Mouse (Mus musculus) gastrocnemius, postnatal 36 days (tissue): ENCODE results near the gene Cend1. TPM values are rescaled to one million over a fixed set of nuclear protein-coding genes. Genes with fewer than 3 reads are reported as not detected.
"Not testable (repeated sequence)": the region's sequence is repeated elsewhere in the genome, so short reads cannot be mapped to it uniquely, and the experiment has no call there.

Source experiments
- DNase-seq, 2 experiments: peaks; one replicate each; pipeline ENCODE4 v3.0.0; 2022
- intact Hi-C: fragments of 180-260 bp; cut with DNase I; formaldehyde crosslinking; loops from one replicate; pipeline ENCODE4 v1.15.1; 2025
- total RNA-seq, 2 experiments: library from RNA; stranded (reverse); gene quantifications; 2 replicates each; pipeline ENCODE4 v1.2.3; 2021

Gene Cend1
- total RNA-seq, 2 experiments from 2014 or later: 0.20 to 0.39 TPM

DNA sequence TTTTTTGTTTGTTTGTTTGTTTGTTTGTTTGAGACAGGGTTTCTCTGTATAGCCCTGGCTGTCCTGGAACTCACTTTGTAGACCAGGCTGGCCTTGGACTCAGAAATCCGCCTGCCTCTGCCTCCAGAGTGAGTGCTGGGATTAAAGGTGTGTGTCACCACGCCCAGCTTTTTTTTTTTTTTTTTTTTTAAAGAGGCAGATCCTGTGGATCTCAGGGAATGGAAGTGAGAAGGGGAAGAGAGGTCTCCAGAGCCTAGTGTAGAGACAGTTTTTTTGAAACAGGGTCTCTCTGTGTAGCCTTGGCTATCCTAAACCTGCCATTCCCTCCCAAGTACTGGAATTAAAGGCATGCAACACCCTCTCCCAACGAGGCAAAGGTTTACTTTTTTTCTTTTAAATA, 17.1 kb upstream of the Cend1 start:
- intact Hi-C loops, DNase-seq: not testable (repeated sequence)

DNA sequence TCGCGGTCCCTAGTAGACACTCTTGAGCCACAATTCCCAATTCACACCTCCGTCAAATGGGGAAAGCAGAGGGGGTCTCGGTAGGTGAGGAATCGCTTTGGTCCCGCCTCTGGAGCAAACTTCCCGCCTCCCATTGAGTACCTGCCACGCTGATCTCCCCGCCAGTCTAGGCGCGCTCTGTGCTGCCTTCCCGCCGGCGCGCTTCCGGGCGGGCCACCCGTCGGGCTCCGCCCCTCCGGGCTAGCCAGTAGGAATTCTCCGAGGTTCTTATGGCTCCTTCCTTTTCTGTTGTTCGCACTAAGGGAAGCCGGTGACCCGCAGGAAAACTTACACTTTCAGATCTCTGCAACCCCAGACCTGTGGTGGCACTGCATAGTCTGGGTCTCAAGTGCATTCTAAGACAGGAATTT, 14.5 kb upstream of the Cend1 start, which contains the start of gene Pidd1:
Pidd1 (minus strand) TSS at position 198 of the 410 bp plus-strand sequence.
- DNase-seq: no peak
- intact Hi-C loops: no loop called here

DNA sequence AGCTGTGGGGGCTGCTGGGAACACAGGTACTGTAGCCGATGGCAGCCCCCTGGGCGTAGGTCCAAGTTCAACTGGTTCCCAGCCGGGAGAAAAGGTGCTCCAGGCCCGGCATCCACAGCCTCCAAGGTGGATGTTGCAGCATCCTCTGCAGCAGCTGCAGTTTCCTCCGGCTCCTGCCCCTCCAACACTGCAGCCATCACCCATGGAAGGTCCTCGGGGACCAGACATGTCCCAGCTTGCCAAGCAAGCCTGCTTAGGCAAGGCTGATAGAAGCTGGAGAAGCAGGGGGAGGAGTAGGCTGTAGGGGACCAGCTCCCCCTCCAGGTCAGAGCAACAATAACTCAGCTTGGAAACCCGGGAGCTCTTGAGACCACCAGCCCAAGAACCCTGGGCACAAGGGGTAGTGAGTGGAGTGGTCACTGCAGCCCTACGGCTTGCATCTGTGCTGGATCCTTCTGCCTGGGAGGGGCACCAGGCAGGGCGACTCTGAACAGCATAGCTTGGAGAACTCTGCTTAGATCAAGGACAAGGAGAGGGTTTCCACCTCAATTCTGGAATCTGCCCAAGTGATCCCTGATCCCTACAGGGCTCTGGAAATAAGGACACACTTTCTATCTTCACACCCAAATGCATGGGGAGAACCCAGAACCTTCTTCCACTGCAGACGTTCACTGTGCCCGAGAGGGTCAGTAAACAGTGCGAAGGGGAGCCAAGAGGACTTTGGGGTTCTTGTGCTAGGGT, 14.0 kb upstream of the Cend1 start:
- intact Hi-C loops: no loop called here
- no peak for DNase-seq

DNA sequence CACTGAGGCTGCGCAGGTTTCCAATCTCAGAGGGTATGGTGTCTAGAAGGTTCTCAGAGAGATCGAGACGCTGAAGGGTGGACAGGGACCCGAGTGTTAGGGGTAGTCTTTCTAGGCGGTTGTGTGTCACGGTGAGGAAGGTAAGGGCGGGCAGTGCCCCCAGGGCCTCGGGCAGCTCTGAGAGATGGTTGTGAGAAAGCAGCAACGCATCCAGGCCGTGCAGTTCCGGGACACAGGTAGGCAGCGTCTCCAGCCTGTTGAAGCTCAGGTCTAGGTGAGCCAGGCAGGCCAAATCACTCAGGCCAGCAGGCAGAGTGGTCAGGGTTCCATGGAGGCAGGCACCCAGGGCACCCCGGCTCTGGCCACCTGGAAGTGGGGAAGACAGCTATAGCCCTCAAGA, 12.9 kb upstream of the Cend1 start:
- intact Hi-C loops: no loop called here
- no peak for DNase-seq

DNA sequence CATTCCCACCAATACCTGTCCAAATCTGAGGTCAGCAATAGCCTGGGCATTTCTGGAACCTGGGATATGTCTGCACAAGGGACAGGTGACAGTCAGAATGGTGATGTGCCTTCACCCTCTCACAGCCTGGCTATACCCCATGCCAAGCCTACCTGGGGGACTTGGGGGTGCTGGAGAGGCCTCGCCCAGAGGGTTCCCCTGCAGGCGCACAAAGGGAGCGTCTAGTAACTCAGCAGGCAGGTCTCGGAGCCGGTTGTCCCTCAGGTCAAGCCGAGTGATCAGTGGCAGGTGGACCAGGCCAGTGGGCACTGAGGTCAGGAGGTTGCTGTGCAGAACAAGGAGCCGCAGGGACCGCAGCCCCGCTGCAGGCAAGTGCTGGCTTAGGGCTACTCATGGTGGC, 12.2 kb upstream of the Cend1 start:
- DNase-seq: no peak
- intact Hi-C loops: no loop called here

DNA sequence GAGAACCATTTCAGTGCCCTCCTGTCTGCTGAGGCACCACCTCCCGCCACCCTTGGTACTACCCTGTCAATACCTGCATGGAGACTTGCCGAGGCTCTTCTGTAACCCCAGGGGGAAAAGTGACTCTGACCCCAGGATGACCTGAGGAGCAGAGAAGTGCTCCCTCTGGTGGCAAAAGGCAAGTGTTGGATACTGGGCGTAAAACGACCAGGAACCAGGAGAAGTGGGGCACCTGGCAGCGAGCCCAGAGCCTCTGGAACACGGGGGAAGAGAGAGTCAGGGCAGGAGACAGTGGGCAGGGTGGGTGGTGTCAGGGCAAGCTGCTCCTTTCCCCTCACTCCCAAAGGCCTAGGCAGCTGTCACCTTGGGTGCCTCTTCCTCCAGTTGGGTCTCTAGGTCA, 11.3 kb upstream of the Cend1 start:
- intact Hi-C loops: no loop called here
- no peak for DNase-seq

DNA sequence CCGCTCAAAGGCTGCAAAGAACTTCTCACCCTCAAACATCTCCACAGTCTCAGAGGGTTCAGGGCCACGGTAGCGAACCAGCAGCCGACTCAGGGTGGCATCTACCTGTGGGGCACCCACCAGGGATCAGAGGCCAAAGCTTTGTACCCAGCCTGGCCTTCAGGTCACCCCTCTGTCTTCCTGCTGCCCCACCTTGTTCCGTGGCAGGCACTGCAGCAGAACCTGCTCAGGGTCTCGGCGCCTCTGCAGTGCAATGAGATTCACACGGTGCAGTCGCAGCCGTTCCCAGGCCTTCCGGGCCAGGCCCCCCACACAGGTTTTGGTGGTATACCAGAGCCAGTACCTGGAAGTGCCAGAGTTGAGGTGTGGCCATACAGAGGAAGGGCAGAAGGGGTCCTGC, 10.5 kb upstream of the Cend1 start:
- intact Hi-C loops: loop anchor here (2.0 kb wide), 1 partner anchor 31 kb away; no protein-coding TSS in a partner anchor
- no peak for DNase-seq

DNA sequence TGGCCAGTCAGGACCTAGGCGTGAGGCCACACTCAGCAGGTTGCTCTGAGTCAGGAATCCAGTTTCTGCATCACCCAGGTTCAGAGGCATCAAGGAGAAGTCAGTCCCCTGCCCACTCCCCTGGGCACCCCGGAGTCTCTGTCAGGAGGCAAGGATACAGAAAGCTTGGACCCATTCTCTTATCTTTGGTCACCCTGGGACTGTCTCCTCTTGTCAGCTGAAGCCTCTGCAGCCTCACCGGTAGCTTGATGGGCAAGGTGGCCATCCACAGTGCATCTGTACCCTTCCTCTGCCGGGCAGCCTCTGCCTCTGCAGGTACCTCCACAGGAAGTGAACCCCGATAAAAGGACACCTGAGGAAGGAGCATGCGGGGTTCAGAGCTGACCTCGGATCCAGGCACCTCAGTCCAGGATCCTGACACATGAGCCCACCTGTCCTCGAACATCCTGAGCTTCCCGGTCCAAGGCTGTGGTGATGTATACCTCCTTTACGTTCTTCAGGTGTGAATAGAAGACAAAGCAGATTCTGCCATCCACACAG, 9.9 kb upstream of the Cend1 start:
- DNase-seq: no peak
- intact Hi-C loops: loop anchor here (2.0 kb wide), 1 partner anchor 30 kb away; no protein-coding TSS in a partner anchor

DNA sequence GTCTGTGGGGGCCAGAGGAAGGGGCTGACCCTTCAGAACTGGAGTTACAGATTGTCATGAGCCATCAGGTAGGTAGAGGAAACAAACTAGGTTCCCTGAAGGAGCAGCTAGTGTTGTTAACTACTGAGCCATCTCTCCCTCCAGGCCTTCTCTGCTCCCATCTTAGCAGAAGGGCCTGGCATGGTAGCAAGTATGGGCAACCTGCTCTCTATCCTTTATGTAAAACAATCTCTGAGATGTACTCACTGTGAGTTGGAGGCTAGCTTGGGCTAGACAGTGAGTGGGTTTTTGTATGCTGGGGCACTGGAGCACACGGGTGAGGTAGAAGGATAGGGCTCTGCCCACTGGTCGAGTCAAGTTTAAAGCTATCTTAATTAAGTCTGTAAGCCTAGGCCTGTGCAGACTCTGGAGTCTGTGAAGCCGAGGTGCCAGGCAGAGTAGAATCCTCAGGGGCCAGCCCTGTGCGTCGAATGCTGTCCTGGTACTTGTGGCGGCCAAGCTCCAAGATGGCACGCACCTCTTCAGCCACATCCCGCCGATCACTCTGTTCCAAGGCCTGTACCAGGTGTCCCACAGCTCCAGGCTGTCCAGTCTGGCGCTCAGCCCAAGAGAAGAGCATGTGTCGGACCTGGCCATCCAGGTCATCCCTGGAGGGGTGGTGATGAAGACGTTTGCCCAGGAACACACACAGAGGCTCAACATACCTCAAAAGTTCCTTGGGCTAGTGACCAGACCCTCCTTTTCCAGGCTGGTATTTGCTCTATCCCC, 9.1 kb upstream of the Cend1 start:
- intact Hi-C loops: loop anchor here (2.0 kb wide), 1 partner anchor 30 kb away; no protein-coding TSS in a partner anchor
- DNase-seq: no peak

DNA sequence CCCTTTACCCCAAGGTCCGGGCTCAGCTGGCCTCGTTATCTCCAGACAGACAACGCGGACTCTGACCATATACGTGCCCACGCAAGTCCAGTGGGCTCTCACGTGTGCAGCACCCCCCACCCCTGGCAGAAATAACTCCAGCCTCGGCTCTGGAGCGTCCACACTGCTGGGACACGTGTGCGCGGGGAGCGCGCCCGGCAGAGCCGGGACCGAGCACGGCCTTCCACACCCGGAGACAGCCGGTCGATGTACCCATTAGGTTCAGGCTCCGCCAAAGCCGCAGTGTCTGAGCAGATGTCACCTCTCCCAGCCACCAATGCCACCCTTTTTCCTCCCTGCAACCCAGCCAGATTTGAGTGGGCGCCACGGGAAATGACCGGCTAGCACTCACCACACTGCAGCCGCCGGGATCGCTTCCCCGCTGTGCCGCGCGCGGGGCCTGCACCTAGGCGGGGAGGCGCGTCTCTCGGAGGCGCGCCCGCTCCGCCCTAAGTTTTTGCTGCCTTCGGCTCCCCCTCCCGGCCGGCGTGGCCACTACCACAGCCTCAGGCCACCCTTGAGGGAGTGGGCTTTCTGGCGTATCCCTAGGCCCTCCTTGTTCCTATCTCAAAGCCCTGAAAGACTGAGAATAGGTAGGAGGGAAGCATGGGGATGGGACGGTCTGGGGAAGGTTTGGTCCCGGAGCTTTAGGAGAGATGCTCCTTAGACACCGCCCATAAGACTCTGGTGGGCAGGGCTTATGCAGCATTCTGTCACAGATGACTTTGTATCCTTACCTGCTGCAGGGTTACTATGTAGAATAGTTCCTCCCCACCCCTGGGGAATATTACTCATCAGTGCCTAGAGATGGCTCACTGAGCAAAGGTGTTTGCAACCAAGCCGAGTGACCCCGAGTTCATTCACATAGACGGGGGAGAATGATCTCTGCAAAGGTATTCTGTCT, 8.2 kb upstream of the Cend1 start, which contains the start of gene Slc25a22:
Slc25a22 (minus strand) TSS at position 715 of the 943 bp plus-strand sequence.
- DNase-seq: peak; percentile 71 to 78
- intact Hi-C loops: loop anchor here (2.0 kb wide), 1 partner anchor 29 kb away; no protein-coding TSS in a partner anchor

DNA sequence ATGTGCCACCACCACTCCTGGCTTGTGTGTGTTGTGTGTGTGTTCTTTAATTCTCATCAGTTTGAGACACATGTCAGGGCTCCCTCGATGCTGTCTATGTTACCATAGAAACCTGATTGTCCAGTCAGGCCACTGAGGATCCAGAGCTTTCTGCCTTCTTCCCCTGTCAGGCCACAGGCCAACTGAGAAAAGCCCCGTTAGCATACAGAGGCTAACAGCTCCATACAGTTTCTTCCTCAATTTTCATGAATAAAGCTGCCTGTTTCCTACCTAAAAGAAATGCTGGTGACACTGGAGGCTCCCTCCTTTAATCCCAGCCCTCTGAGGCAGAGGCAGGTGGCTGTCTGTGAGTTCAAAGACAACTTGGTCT, 7.2 kb upstream of the Cend1 start:
- no peak for DNase-seq
- intact Hi-C loops: no loop called here

DNA sequence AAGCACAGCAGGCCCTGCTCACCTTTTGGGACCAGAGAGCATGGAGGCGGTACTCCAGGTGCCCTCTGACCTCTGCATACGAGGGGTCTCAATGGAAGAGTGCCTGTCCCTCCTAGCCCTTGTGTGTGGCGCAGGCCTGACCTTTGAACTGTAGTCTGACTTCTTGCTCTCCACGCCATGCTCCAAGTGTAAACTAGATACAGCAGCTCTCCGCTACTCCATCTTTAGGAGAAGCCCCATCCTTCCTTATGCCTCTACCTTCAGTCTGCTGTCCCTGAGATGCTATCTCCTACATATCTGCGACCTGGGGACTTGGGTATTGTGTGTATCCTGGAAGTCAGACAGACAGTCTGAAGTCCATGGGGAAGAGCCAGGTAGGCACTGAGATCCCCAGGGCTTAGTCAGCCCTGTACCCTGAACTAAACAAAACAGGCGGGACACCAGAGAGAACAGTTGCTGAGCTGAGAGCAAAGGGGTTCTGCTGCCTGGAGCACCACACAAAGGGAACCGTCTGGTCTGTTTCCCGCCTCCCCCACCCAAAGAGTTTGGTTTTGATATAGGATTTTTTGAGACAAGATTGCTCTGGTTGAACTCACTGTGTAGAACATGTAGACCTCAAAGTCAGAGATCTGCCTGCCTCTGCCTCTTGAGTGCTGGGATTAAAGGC, 6.7 kb upstream of the Cend1 start:
- no peak for DNase-seq

DNA sequence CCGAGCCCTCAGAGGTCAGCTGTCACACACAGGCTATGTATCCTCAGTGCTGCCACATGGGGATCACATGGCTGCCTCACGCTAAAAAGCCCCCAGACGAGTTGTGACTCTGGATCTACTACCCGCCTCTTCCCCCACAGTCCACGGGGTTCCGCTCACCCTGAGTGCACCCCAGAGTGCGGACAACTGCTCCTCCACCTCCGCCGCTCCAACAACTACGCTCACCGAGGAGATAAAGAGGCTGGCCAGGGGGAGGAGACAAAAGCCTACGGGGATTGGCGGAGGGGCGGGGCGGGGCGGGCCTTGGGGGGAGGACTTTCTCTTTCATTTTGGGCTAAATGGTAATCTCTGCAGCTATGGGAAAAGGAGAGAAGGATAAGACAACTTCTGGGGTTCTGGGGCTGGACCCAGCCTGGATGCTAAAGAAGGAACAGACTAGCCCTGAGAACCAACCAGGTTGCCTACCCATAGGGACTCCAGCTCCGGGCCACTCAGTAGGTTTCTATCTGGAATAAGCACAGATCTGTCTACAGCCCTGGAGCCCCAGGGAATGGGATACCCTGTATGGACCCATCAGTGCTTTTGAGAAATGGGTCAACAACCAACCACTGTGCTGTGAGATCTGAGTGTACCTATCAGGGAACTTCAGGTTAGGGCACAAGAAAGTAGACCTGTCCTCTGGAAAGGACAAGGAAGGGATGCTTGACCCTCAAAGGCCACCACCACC, 6.0 kb upstream of the Cend1 start:
- DNase-seq: no peak
- intact Hi-C loops: no loop called here

More for the DNA sequence above, 6.7 kb upstream of the Cend1 start:
- intact Hi-C loops: no loop called here

DNA sequence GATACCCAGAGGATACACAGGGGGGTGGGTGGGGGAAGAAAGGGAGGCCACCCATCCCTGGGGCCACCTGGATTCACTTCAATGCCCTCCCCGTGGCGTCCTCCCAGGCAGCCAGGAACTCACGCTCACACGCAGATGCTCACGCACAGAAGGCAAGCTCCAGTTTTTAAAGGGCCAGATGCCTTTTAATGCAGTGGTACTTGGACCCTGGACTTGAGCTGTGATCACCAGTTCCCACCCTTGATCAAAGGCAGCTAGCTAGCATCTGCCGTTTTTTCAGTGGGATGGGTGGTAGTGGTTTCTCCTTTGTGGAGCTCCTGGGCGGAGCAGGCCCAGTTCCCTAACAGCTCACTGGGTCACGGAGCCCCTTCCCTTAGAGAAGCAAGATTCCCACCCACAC, 5.2 kb upstream of the Cend1 start:
- intact Hi-C loops: no loop called here
- DNase-seq: no peak

DNA sequence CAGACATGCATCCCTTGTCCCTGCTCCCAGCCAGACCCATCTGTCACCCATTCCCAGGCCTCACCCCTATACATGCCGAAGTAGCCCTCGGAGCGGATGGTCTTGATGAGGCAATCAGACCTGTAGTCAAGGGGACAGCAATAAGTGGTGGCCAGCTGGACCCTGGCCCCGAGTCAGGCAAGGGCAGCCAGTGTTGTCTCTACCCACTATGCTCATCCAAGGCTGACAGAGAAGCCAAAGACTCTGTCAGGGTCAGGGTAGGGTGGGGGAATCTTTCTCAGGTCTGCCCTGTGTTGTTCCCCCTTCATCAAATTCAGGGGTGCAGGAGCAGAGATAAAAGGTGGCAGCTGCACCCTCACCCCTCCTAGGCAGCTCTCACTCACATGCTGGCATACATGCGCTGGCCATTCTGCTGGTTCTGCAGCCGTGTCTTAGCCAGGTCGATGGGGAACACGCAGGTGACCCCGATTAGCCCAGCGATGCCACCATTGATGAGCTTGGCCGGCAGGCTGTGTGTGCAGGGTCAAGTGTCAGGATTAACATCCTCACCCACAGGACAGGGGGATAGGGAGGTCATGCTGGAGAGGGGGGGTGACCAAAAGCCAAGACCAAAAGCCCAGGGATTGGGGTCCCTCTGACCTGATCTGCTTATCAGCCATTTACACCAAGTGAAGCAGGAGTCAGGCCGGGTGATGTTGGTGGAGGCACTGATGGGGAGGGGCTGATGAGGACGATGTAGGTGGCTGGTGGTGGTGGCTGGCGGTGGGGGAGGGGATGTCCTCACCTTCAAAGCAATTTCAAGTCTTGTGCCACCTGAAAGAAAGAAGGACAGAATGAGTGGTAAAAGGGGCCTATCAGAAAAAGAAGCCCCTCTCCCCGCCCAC, 4.5 kb upstream of the Cend1 start:
- intact Hi-C loops: no loop called here
- DNase-seq: no peak

DNA sequence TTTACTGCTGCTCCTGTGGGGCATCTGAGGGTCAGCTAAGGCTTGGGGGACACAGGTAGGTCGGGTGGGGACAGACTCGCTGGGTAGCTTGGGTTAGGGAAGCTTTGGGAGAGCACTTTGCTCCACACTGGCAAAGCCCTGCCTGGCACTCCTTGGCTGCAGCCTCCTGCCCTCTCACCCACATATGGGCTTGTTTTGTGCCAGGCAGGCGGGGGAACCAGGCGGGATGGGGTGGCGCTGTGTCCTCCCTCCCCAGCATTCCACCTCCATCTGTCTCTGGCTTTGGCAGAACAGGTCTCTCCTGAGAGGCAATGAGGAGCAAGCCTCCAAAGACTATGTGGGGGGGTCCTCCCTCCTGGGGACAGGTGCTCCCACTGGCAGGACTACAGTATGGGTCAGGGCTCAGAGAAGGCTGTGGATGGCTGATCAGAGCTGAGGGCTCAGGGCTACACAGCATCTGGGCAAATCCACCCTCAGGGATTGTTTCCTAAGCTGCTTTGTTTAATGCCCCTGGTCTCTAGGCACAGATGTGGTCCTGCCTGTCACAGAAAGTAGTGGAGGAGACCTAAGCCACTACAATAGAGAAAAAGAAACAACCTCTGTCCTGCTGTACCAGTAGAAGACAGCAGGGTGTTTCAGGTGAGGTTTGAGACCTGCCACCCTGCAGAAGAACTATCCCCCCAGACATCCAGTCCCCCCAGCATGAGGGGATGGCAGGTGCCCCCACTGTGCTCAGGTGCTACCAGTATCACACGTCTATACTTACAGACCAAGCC, 3.6 kb upstream of the Cend1 start:
- DNase-seq: no peak
- intact Hi-C loops: no loop called here

DNA sequence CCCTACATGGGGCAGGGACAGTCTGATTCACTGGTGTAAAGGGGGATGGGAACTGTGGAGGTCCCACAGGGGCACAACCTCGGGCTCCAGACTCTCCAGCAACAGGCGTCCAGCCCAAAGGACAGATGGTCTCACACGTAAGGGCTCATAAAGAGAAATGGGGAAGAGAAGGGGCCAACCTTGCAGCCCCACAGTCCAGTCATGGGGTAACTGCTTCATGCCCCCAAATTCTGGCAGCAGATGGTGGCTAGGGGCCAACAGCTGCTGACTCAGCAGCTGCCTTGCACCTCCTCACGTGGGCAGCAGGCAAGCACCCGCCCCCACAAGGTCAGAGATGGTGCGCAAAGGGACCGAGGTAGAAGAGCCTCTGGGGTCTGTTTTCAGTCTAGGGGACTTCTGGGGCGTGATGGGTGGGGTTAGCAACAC, 2.9 kb upstream of the Cend1 start:
- intact Hi-C loops: no loop called here
- no peak for DNase-seq
